Mouse (Mus musculus) erythroid progenitor cell, adult 5-6 weeks (primary cell): ENCODE measurements around the gene Otulinl. TPM values are rescaled to one million over a fixed set of nuclear protein-coding genes. Genes with fewer than 3 reads are reported as not detected.
A peak's percentile ranks its signal among the peaks of the same experiment; 100 is the strongest.

ENCODE experiments used
- ATAC-seq: replicated peaks from 2 replicates; pipeline ENCODE4 v1.8.0; 2016; ENCODE audit warnings: moderate number of reproducible peaks, mild to moderate bottlenecking, moderate TSS enrichment, inconsistent platforms; ENCODE audit not compliant: poor library complexity, low FRiP score, severe bottlenecking
- total RNA-seq, 2 experiments: library from RNA; stranded (forward) in 1 of 2; stranded (reverse) in 1 of 2; fragments of 150-400 nt in 1 of 2; fragments of 186-747, 209-891 nt in 1 of 2; gene quantifications; 2 replicates each; pipeline versions ENCODE4 v1.2.3 to v1.2.4; 2015 to 2017; ENCODE audit warnings: low replicate concordance in 2 of 2

The Otulinl gene
- total RNA-seq, 2 experiments from 2014 or later = 8.5 to 9.2 TPM

DNA sequence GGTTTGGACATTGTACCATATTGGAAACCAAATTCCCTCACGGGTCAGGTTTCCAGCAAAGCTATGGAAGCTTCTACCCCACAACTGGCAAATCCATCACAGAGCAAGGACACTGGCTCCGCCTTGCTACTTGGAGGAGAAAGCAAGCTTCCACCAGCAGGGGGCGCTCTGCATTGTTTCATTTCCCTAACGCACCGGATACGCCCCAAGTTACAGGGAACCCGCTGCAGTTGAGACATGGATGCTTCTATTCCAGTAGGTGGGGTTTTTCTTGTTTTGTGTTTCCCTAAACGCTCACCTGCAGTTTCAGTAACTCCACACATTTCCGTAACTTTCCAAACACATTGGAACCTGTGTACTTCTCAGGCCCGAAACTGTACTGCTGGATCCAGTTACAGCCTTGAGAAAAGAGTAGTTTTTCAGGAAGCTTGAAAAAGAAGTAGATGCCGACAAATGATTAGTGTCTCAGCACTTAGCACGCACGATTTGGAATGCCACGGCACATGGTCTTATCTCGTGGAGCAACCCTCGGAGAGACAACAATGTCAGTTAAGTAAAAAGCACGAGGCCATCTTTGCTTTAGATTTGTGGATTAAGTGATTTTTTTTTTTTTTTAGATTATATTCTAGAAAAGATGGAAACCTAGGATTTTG, 21.7 kb downstream of the Otulinl start:
- ATAC-seq = peak; percentile 68

DNA sequence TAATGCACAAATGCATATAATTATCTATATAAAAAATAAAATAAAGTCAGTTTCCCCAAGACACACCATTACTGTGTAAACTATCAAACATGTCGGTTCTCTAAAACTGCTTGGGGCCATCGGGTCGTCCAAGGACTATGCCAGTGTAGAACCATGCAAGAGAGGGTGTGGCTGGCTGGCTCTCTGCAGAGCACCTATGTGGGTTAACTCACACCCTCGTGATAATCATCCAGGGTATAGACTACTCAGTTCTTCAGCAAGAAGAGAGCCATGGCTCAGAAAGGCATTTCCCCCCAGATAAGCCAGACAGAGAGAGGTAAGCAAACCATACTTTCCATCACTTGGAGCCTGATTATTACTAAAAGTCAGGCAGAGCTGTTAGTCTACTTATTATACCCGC, 22.2 kb downstream of the Otulinl start:
- no peak for ATAC-seq

DNA sequence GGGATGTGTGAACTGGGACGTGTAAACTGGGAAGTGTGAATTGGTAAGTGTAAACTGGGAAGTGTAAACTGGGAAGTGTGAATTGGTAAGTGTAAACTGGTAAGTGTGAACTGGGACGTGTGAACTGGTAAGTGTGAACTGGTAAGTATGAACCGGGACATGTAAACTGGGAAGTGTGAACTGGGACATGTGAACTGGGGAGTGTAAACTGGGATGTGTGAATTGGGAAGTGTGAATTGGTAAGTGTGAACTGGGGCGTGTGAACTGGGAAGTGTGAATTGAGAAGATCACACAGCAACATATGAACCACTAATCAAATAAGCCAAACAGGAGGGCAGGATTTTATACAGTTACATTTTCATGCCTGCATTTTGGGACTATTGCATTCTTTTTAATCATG, 23.0 kb downstream of the Otulinl start:
- no peak for ATAC-seq

DNA sequence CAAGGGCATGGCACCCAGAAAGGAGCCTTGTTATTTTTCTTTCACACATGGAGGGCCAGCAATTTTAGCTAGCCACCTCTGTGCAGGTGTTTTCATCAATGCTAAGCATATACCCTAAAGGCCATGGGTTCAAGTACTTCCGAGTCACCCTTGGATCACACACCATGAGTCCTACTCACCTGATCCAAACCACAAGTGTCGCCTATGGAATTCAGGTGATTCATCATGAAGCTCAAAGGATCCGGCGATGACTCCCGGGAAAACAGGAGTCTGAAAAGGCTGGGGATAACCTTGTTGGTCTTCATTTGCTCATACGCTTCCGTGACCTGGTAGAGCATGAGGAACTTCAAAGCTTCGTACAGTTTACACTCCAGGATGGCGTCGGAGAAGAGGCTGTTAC, 23.5 kb downstream of the Otulinl start:
- ATAC-seq = no peak

DNA sequence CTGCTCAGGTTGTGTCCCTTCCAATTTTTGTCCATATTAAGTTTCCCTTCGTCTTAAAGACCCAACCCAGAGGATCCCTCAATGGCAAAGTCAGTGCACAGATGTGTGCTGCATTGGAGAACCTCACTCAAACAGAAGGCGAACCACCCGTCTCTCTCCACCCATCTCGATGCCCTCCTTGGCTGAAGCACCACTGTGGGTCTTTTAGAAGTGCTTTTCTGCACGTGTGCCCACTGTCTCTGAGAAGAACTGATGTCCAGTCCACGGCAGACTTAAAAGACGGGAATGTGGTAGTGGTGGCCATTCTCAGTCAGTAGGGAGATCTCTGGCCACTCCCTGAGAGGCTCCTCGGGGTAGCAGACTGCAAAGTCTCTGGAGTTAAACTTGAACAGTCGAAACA, 24.8 kb downstream of the Otulinl start:
- ATAC-seq = no peak

DNA sequence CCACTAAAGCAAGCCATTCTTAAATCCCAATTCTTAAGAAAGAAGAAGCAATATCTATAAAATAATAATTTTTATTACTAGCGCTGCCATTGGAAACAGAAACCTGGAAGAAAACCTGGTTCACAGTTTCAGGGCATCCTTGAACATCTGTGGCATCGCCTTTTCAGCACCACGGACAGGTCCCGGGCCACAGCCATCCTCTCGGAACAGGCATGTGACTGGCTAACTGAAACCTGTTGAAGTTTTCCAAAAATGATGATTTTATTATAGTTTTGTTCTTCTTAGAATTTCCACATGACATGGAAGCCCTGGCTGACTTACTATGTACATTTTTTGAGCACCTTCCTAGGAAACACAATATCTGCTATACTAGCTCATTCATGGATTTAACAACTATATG, 26.4 kb downstream of the Otulinl start:
- no peak for ATAC-seq

DNA sequence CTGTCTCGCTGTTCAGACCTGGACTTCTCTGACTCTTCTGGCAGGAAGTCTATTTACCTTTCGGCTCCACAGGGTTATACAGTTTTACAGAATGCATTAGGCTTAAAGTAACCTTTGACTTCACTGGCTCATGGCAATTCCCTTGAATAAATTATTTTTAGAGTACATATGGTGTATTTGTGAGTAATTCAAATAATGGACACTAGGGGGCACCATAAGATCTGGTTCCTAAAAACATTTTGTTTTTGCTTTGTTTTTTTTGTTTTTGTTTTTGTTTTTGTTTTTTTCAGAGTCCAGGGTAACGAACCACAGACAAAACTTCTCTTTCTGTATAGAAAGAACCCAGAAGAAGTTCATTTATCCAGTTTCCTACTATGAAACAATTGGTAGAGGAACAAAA, 33.7 kb downstream of the Otulinl start:
- ATAC-seq = no peak

DNA sequence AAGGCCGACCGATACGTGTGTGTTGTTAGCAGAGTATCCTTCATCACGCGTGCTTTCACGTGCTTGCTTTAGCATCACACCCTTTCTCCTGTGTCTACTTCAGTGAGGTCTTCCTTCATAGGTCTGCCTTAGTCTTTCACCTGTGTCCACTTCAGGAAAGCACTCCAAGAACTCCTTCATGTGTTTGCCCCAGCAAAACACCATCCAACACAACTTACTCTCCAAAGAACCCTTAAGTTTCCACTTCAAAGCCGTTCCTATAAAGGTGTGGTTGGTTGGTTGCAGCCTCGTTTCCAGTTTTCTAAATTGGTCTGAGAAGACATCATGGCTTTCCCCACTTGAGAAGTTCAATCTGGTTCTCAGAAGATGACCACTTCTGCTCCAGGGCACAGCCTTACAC, 34.7 kb downstream of the Otulinl start:
- no peak for ATAC-seq

DNA sequence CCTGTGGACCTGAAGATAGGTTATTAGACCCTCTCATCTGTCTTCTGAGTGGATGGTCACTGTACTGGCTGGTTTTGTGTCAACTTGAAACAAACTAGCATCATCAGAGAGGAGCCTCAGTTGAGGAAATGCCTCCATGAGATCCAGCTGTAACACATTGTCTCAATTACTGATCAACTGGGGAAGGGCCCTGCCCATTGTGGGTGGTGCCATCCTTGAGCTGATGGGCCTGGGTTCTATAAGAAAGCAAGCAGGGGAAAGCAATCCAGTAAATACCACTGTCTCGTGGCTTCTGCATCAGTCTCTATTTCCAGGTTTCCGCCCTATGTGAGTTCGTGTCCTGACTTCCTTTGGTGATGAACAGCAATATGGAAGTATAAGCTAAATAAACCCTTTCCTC, 36.1 kb downstream of the Otulinl start:
- ATAC-seq = no peak

DNA sequence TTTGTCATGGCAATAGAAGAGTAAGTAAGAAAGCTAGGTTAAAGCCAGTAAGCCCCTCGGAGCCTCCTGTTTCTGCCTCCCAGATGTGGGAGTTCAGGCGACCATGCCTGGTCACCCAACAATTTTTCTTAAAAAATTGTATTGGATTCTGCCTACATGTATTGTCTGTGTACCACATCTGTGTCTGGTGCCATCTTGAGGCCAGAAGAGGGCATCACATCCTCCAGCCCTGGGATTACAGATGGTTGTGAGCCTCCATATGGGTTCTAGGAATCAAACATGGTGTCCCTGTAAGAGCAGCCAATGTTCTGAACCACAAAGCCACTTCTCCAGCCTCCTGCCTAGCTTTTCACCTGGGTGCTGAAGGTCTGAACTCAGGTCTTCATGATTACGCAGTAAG, 38.5 kb downstream of the Otulinl start:
- peak; percentile 70 for ATAC-seq

DNA sequence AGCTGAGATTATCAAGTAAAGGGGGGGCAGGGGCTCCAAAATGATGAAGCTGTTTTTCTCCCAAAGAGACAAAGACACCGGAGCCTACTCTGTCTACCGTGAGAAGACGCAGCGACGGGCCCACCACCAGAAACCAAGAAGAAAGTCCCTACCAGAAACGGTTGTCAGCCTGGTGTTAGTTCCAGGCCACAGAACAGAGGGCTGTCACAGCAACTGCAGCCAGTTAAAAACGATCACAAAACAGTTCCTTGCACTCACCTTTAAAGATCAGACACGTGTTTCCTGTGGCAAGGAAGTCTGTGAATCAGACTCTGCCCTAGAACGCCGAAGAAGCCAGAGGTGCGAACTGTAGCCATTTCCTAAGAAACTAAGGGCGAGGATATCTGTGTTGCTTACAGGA, 40.2 kb downstream of the Otulinl start:
- ATAC-seq = no peak

DNA sequence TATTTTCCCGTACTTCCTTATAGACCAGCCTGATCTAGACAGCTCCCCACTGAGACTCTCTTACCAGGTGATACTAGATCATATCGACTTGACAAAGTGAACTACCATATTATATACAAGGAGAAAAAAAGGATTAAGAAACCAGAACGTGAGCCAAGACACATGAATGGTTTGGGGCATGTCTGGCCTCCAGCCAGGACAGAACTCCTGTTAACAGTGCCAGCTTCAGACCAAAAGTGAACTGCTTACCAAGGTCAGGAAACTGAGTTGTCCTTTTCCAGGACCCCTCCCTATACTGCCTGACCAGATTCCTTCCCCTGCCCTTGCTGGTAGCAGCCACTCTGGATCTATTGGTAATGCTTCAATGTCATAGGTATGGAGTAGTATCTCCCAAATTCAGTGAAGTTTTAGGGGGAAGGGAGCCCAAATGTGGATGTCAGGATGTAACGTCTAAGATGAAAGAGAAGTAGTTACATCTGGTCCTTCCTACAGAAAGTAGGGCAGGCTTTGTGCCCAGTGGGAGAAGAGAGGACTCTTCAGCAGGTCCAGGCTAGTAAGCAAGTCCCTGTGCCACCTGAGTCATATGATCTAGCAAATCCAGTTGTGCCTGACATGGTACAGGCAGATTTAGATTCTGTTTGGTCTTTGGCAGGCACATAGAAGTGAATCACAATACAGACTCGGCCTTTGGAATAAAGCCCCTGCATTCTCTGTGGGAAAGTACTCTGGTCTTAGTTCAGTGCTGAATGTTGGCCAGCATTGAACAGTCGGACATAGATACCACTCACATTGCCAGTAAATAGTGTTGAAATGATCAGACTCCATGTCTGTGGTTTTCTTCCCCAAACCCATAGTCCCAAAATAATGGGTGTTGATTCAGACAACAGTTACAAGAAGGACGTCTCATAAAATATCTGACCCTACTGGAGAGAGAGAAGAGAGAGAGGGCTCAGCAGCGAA, 47.2 kb downstream of the Otulinl start:
- no peak for ATAC-seq

DNA sequence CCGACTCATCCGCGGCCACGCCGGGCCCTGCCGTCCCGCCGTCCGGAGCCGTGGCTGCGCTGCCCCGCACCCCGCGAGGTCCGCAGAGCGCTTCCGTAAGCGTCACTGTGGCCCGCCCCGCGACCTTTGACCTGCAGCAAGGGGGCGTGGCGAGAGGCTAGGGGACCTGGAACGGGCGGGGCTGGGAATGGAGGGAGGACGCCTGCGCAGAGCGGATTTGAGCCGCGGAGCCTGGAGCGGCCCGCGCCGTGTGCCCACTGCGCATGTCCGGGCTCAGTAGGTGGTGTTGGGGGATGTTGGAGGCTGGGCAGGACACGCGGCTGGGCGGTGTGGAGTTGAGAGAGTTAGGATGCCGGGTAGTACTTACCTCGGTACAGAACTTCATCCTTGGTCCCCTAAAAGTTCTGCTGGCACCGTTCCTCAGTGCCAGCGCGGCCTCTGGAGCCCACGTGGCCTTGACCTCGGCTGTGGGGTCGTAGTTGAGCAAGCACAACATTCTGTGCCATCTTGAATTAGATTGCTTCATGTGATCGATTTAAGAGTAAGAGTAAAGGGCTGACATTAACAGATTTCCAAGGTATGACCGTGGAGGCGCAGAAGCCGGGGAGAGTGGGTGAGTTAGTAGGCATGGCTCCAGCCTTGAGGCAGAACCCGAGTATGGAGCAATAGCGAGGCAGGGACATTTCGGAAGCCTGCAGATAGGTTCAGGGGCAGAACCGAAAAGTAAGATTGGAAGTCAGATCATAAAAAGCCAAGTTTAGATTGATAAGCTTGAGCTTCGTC, 50.6 kb downstream of the Otulinl start, which contains the start of gene Otulin:
Otulin (minus strand) TSS at position 93 of the 783 bp plus-strand sequence.
- peak; percentile 96 for ATAC-seq

DNA sequence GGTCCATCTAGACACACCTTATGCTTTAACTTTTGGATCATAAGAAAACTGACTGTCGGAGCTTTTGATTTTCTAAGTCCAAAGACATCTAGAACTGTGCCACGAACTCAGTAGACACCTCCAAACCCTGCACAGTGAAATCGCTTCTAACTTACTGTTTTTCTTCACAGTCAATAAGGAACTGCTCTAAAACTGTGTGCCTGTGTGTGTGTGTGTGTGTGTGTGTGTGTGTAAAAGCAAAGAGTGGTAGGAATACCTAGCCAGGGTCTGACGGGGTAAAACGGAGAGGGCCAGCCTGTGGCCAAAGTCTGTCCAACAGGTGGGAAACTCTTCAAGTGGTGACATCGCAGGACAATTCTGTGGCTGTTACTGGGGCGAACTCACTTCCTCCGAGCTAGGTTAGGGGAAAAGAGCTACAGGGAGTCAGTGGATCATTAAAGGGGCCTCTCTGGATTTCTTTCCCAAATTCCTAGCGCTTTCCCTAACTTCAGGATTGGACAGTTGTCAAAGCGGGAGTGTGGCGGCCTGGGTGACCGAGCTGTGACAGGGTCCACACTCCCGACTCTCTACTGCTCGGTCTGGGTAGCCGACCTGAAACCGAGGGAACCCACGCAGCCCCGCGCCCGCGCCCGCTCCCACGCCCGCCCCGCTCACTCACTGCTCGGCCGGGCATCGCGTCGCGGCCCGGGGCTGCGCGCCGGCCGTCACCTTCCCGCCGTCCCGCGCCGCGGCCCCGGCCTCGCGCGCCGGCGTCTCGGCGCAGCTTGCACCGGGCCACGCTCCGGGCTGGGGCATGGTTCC, 51.4 kb downstream of the Otulinl start:
- ATAC-seq = peak; percentile 7; the same call in 1 of the 2 replicates

DNA sequence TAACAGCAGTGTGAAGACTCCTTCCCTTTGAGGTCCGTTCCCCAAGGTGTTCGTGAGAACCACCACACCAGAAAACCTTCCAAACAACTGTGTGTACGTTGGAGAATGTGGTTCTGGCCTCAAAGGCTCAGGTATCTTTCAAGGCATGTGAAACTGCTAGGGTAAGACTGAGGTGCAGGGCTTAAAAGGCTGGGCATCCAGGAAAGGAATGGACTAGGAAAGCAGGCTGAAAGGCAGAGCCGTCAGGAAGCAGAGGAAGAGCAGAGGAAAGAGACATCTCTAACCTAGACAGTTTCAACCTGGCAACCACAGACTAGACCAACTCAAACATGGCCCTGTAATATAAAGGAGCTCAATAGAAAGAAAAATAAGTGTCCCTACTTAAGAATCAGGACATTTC, 52.3 kb downstream of the Otulinl start:
- no peak for ATAC-seq

DNA sequence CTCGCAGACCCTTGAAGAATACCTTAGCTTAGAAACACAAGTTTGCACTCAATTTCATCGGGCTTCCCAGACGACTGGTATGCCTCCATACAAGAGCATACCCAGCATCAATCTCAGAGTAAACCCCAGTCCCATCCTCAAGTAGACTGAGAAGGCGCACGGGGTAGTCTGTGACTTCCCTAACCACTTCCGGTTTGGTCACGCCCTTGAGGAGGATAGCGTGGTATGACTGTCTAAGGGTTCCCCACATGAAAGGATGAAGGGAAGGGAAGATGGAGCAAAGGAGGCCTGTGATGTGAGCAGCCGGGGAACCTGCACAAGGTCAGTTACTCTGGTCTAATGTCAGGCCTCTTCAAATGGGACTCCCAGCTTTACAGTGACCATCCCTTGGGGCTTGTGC, 53.6 kb downstream of the Otulinl start:
- ATAC-seq = no peak

DNA sequence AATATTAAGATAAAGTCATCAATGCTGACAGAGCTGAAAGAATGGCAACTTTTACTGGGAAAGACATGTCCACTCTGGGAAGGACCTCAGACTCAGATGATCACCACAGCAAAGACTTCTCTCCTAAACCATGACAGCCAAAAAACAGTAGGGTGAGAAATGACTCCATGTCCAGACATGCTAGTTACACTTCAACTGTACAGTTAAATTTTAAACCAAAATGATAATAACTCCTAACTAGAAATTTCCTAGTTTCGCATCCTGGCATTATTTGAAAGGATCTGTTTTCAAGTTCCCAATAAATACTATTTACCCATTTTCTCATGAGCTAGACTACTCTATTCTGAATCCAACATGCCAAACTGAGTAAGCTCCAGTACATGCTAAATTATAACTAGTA, 55.1 kb downstream of the Otulinl start:
- ATAC-seq = no peak

DNA sequence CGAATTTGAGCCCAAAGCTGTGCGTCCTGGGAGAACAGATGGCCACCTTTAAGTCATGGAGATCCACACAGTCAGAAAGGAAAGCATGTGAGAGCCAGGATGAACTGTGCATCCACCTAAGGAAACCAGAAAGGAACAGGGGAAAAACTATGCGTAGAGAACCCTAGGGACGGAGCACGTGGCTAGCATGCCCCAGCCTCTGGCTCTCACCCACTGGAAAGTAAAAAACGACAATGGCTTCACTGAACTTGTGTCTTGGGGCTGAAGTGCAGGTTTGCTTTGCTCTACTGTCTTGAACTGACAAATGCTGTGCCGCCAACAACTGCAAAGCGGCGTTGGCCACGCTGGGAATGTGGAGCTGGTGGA, 55.5 kb downstream of the Otulinl start:
- no peak for ATAC-seq

DNA sequence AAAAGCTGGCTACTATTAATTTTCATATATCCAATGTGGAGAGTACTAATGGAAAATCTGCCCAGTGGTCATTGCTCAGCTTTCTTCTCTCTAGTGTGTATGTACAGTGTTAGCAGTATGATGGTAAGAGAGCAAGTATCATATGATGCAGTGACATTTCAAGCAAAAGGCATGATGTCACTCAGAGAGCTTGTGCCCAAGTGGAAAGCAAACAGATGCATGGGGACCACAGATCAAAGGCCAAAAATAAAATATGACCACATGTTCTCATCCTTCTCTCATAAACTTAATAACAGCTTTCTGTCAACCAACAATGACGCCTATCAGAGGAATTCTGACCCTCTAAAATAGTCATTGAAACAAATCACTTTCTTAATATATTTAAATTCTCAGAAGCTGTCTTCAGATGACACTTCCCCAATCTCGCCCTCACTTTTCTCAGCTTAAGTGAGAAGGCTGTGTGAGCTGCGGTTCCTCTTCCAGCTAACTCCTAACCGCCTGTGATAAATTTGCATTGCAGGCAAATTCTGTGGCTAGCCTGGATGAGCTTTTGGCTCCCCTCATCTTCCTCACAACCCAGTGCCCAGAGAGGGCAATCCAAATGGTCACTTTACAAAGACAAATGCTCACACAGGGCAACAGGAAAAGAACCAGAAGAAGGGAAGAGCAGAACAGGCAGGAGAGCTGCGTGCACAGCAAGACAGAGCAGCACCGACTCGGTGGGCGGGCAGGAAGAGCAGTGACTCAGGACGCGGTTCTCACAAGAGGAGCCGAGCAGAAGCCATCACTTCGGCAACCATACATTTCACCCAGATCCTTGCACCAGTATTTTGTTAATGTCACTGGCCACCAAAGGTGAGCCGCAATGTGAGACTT, 56.1 kb downstream of the Otulinl start:
- no peak for ATAC-seq
